Mouse (Mus musculus) testis, adult 2 months (tissue): Measurements from ENCODE around the gene Nfib.

Experiments
- CTCF ChIP-seq: fragments of 200-500 bp; IDR thresholded peaks from 2 replicates; pipeline ENCODE4 v1.5.1; 2012; ENCODE audit warnings: low read depth, mild to moderate bottlenecking, inconsistent platforms, low read length, moderate library complexity; ENCODE audit not compliant: control insufficient read depth, insufficient read depth, insufficient replicate concordance
- POLR2A ChIP-seq: fragments of 200-500 bp; IDR thresholded peaks from 2 replicates; pipeline ENCODE4 v1.6.1; 2012; ENCODE audit warnings: low read depth, mild to moderate bottlenecking, inconsistent platforms, low read length, moderate library complexity; ENCODE audit not compliant: control insufficient read depth

- TF ChIP-seq CTCF (no peak), POLR2A (no peak)
Measured at GRCm38 (mm10) chr4:82246290-82246689, 459.3 kb downstream of the Nfib start.
